Mouse (Mus musculus) olfactory bulb, adult 2 months (tissue): ENCODE measurements around the gene 3110082I17Rik. TPM values are rescaled to one million over a fixed set of nuclear protein-coding genes. Genes with fewer than 3 reads are reported as not detected.

Experiments
- H3K27ac ChIP-seq: fragments of 200-500 bp; 2 replicates; pipeline ENCODE4 v1.5.1; 2012; ENCODE audit warnings: low read depth, low read length; ENCODE audit not compliant: insufficient read depth
- H3K4me1 ChIP-seq: fragments of 200-500 bp; 2 replicates; pipeline ENCODE4 v1.6.1; 2012; ENCODE audit warnings: low read length; ENCODE audit not compliant: control insufficient read depth, insufficient read depth
- H3K4me3 ChIP-seq: fragments of 200-500 bp; 2 replicates; pipeline ENCODE4 v1.5.1; 2012; ENCODE audit warnings: mild to moderate bottlenecking, low read depth, low read length, moderate library complexity; ENCODE audit not compliant: insufficient read depth
- CTCF ChIP-seq: fragments of 200-500 bp; IDR thresholded peaks from 2 replicates; pipeline ENCODE4 v1.5.1; 2012; ENCODE audit warnings: low read depth, mild to moderate bottlenecking, low read length, moderate library complexity; ENCODE audit not compliant: insufficient read depth
- POLR2A ChIP-seq: fragments of 200-500 bp; IDR thresholded peaks from 2 replicates; pipeline ENCODE4 v1.6.1; 2012; ENCODE audit warnings: mild to moderate bottlenecking, low read depth, low read length, moderate library complexity; ENCODE audit not compliant: insufficient read depth
- WGBS: fragments of 180-500 bp; shearing (Covaris S2); methylation state at CpG from one replicate; pipeline ENCODE4 v1.1.7; 2018; 5-methylcytosine and 5-hydroxymethylcytosine counted together
- polyA plus RNA-seq: library from polyadenylated mRNA; stranded (reverse); fragments of >200 nt; gene quantifications from 2 replicates; pipeline ENCODE4 v1.2.4, GENCODE M21; 2012; ENCODE audit warnings: low replicate concordance; ENCODE audit not compliant: missing spikeins, insufficient read depth, insufficient read length

Gene 3110082I17Rik
- polyA plus RNA-seq, 1 experiment = not detected

- Histone ChIP-seq H3K4me3 (no peak overlapping the region), H3K27ac (no peak overlapping the region), H3K4me1 (0 out of 2 replicates have a peak, but pooled peaks cover 7% of the 10 kb centered on the region)
- 95% methylated on average over 3 of the region's 3 CpGs for WGBS
- TF ChIP-seq POLR2A (no peak), CTCF (no peak)
Observed at GRCm38 (mm10) chr5:139417480-139417879, 42.8 kb downstream of the 3110082I17Rik start.

- Histone ChIP-seq H3K4me3 (no peak overlapping the region), H3K27ac (no peak overlapping the region), H3K4me1 (0 out of 2 replicates have a peak, but pooled peaks cover 7% of the 10 kb centered on the region)
- WGBS = 95% methylated on average over 4 of the region's 4 CpGs
- TF ChIP-seq POLR2A (no peak), CTCF (no peak)
Observed at GRCm38 (mm10) chr5:139416942-139417341, 43.4 kb downstream of the 3110082I17Rik start.

- Histone ChIP-seq H3K4me1 (0 out of 2 replicates have a peak, but pooled peaks cover 7% of the 10 kb centered on the region), H3K4me3 (no peak overlapping the region), H3K27ac (no peak overlapping the region)
- 94% methylated on average over 5 of the region's 5 CpGs for WGBS
- TF ChIP-seq CTCF (no peak), POLR2A (no peak)
Observed at GRCm38 (mm10) chr5:139415001-139415400, 45.3 kb downstream of the 3110082I17Rik start.

GRCm38 (mm10) chr5:139413545-139413944 lies 46.8 kb downstream of the 3110082I17Rik start:
- Histone ChIP-seq H3K27ac (no peak overlapping the region), H3K4me1 (0 out of 2 replicates have a peak, but pooled peaks cover under 1% of the 10 kb centered on the region), H3K4me3 (no peak overlapping the region)
- TF ChIP-seq POLR2A = no peak
- TF ChIP-seq CTCF = no peak
- WGBS = 91% methylated on average over 4 of the region's 4 CpGs

- no peak for TF ChIP-seq POLR2A
- TF ChIP-seq CTCF = no peak
- WGBS = 90% methylated on average over 15 of the region's 15 CpGs
- Histone ChIP-seq H3K4me3 (no peak overlapping the region), H3K27ac (no peak overlapping the region), H3K4me1 (no peaks in the 10 kb centered on the region)
Observed at GRCm38 (mm10) chr5:139411665-139412314, 48.5 kb downstream of the 3110082I17Rik start.

- Histone ChIP-seq H3K4me1 (no peaks in the 10 kb centered on the region; the same call in 1 of the 2 replicates), H3K27ac (no peak overlapping the region), H3K4me3 (no peak overlapping the region)
- TF ChIP-seq POLR2A (no peak), CTCF (no peak)
- WGBS = 92% methylated on average over 6 of the region's 6 CpGs
Observed at GRCm38 (mm10) chr5:139411117-139411516, 49.2 kb downstream of the 3110082I17Rik start.

GRCm38 (mm10) chr5:139410056-139410455 lies 50.3 kb downstream of the 3110082I17Rik start:
- H3K27ac ChIP-seq = no peak overlapping the region
- TF ChIP-seq CTCF = no peak
- no peak for TF ChIP-seq POLR2A
- 86% methylated on average over 4 of the region's 4 CpGs for WGBS
- H3K4me1 ChIP-seq = no peaks in the 10 kb centered on the region; the same call in 1 of the 2 replicates
- H3K4me3 ChIP-seq = no peak overlapping the region

GRCm38 (mm10) chr5:139409412-139409811 lies 50.9 kb downstream of the 3110082I17Rik start:
- Histone ChIP-seq H3K4me3 (no peak overlapping the region), H3K4me1 (no peaks in the 10 kb centered on the region; the same call in 1 of the 2 replicates), H3K27ac (no peak overlapping the region)
- TF ChIP-seq CTCF (no peak), POLR2A (no peak)
- 85% methylated on average over 12 of the region's 12 CpGs for WGBS

GRCm38 (mm10) chr5:139408511-139408910 lies 51.8 kb downstream of the 3110082I17Rik start:
- WGBS = 85% methylated on average over 7 of the region's 7 CpGs
- TF ChIP-seq POLR2A = no peak
- H3K27ac ChIP-seq = no peak overlapping the region

More at GRCm38 (mm10) chr5:139408511-139408910, 51.8 kb downstream of the 3110082I17Rik start:
- no peaks in the 10 kb centered on the region; the same call in 1 of the 2 replicates for H3K4me1 ChIP-seq
- H3K4me3 ChIP-seq = no peak overlapping the region
